In genomic region chr1:161183677-161184076, GRCm38 (mm10) we compare ENCODE assay signal across 19 mouse cellular contexts. TPM values are rescaled to one million over a fixed set of nuclear protein-coding genes. Genes with fewer than 3 reads are reported as not detected.
DNase-seq lines count a peak whose midpoint lies in the region; ATAC-seq and TF ChIP-seq lines count a peak whose summit lies in the region.
"Had no signal": no experiment of that assay in that cellular context is flagged by ENCODE, and none has a peak within 500 bp of the region (broad histone marks: within the 10 kb centered on the region; RNA-seq: fewer than 3 reads in every experiment).

No protein-coding gene starts in this region.

- H3K4me1 ChIP-seq in heart, embryonic 13.5 days, result no peaks in the 10 kb centered on the region
- H3K4me1 ChIP-seq in heart, adult 2 months (ENCODE audit: control insufficient read depth, insufficient read depth, low read length), result no peaks in the 10 kb centered on the region
- no peaks in the 10 kb centered on the region for H3K4me1 ChIP-seq in stomach, embryonic 16.5 days (ENCODE audit: control insufficient read depth, insufficient read depth, low read length)
- no peaks in the 10 kb centered on the region for H3K4me1 ChIP-seq in stomach, postnatal 0 days (replicated peaks; ENCODE audit: control insufficient read depth, insufficient read depth)
- H3K4me1 ChIP-seq in intestine, postnatal 0 days (replicated peaks; ENCODE audit: control insufficient read depth, insufficient read depth, low read length), result no peaks in the 10 kb centered on the region
- H3K4me1 ChIP-seq: lung, embryonic 15.5 days had no signal

- no peaks in the 10 kb centered on the region for H3K27me3 ChIP-seq in heart, embryonic 13.5 days (replicated peaks)
- no peaks in the 10 kb centered on the region for H3K27me3 ChIP-seq in heart, adult 2 months (ENCODE audit: control insufficient read depth, insufficient read depth, low read length)
- no peaks in the 10 kb centered on the region for H3K27me3 ChIP-seq in stomach, embryonic 16.5 days (ENCODE audit: control insufficient read depth, insufficient read depth, low read length)
- H3K27me3 ChIP-seq in stomach, postnatal 0 days (ENCODE audit: control insufficient read depth, insufficient read depth, low read length), result no peaks in the 10 kb centered on the region
- H3K27me3 ChIP-seq in intestine, postnatal 0 days (replicated peaks; ENCODE audit: control insufficient read depth, insufficient read depth, low read length), result no peaks in the 10 kb centered on the region
- H3K27me3 ChIP-seq: lung, embryonic 15.5 days had no signal

- no peaks in the 10 kb centered on the region for H3K79me2 ChIP-seq in heart, adult 2 months (replicated peaks; ENCODE audit: control insufficient read depth, insufficient read depth, low read length)

- no peak overlapping the region for H3K9ac ChIP-seq in heart, embryonic 13.5 days
- no peak overlapping the region for H3K9ac ChIP-seq in heart, adult 2 months (ENCODE audit: low read depth, low read length)
- H3K9ac ChIP-seq in stomach, embryonic 16.5 days (ENCODE audit: low read length), result no peak overlapping the region
- no peak overlapping the region for H3K9ac ChIP-seq in stomach, postnatal 0 days (ENCODE audit: low read length)
- H3K9ac ChIP-seq in intestine, postnatal 0 days (ENCODE audit: low read depth, low read length), result no peak overlapping the region
- H3K9ac ChIP-seq: forebrain, postnatal 0 days; lung, embryonic 15.5 days had no signal

- peaks cover 6% of the 10 kb centered on the region; the same call in 1 of the 2 replicates for H3K9me3 ChIP-seq in heart, embryonic 13.5 days
- H3K9me3 ChIP-seq in stomach, embryonic 16.5 days (replicated peaks; ENCODE audit: control insufficient read depth, low read length), result 0 out of 2 replicates have a peak, but pooled peaks cover 5% of the 10 kb centered on the region
- no peaks in the 10 kb centered on the region for H3K9me3 ChIP-seq in stomach, postnatal 0 days (ENCODE audit: control insufficient read depth, low read length)
- no peaks in the 10 kb centered on the region for H3K9me3 ChIP-seq in intestine, postnatal 0 days (ENCODE audit: control insufficient read depth)
- H3K9me3 ChIP-seq: lung, embryonic 15.5 days had no signal

- 53% methylated on average over 9 of the region's 9 CpGs for WGBS in heart, embryonic 13.5 days
- WGBS in heart, adult 2 months, result 57% methylated on average over 9 of the region's 9 CpGs
- WGBS in stomach, embryonic 16.5 days, result 57% methylated on average over 9 of the region's 9 CpGs
- WGBS in stomach, postnatal 0 days, result 56% methylated on average over 9 of the region's 9 CpGs
- 53% methylated on average over 9 of the region's 9 CpGs for WGBS in intestine, postnatal 0 days

- H3K27ac ChIP-seq in heart, embryonic 13.5 days (replicated peaks), result no peak overlapping the region
- no peak overlapping the region for H3K27ac ChIP-seq in heart, adult 2 months
- H3K27ac ChIP-seq in stomach, embryonic 16.5 days (ENCODE audit: low read length), result no peak overlapping the region
- H3K27ac ChIP-seq in stomach, postnatal 0 days (replicated peaks), result no peak overlapping the region
- H3K27ac ChIP-seq in intestine, postnatal 0 days (ENCODE audit: low read depth, low read length), result no peak overlapping the region
- H3K27ac ChIP-seq: lung, embryonic 15.5 days had no signal

- peak overlapping the region; percentile 44 for H3K4me2 ChIP-seq in heart, embryonic 13.5 days
- peak overlapping the region; percentile 19; the same call in 1 of the 2 replicates for H3K4me2 ChIP-seq in stomach, embryonic 16.5 days (ENCODE audit: low read depth, low read length)
- H3K4me2 ChIP-seq in stomach, postnatal 0 days (replicated peaks; ENCODE audit: low read depth), result no peak overlapping the region
- H3K4me2 ChIP-seq in intestine, postnatal 0 days (replicated peaks; ENCODE audit: low read depth), result peak overlapping the region; percentile 32
- H3K4me2 ChIP-seq: lung, embryonic 15.5 days; midbrain, embryonic 11.5 days had no signal

- no peak for TF ChIP-seq EP300 in heart, adult 2 months (IDR thresholded peaks at IDR 0.05; ENCODE audit: insufficient read depth, low read depth, low read length)
- no peak for TF ChIP-seq EP300 in stomach, postnatal 0 days (optimal IDR thresholded peaks at IDR 0.05)

- intact Hi-C loops in heart, adult 2 months (cut with DNase I), result no loop called here

- H3K36me3 ChIP-seq in heart, embryonic 13.5 days, result no peaks in the 10 kb centered on the region
- no peaks in the 10 kb centered on the region for H3K36me3 ChIP-seq in heart, adult 2 months (ENCODE audit: control insufficient read depth, insufficient read depth, low read length)
- no peaks in the 10 kb centered on the region for H3K36me3 ChIP-seq in stomach, embryonic 16.5 days (ENCODE audit: control insufficient read depth, insufficient read depth, low read length)
- no peaks in the 10 kb centered on the region for H3K36me3 ChIP-seq in stomach, postnatal 0 days (ENCODE audit: control insufficient read depth, insufficient read depth, low read length)
- no peaks in the 10 kb centered on the region for H3K36me3 ChIP-seq in intestine, postnatal 0 days (ENCODE audit: control insufficient read depth, insufficient read depth)
- H3K36me3 ChIP-seq: lung, embryonic 15.5 days had no signal

- no peak for ATAC-seq in heart, embryonic 13.5 days (ENCODE audit: extremely low read depth, insufficient number of reproducible peaks, low FRiP score, low TSS enrichment)
- no peak for ATAC-seq in stomach, embryonic 16.5 days (ENCODE audit: insufficient read depth, low FRiP score)
- ATAC-seq in stomach, postnatal 0 days (ENCODE audit: low FRiP score, low TSS enrichment), result no peak
- peak; percentile 25; the same call in 1 of the 2 replicates for ATAC-seq in intestine, postnatal 0 days
- ATAC-seq: forebrain, postnatal 0 days had no signal

- no peak for TF ChIP-seq POLR2A in heart, adult 2 months (IDR thresholded peaks at IDR 0.05; ENCODE audit: insufficient read depth, low read depth, low read length)

- no peak for TF ChIP-seq CTCF in heart, adult 2 months (IDR thresholded peaks at IDR 0.05)
- no peak for TF ChIP-seq CTCF in stomach, postnatal 0 days (IDR thresholded peaks at IDR 0.05; ENCODE audit: low read depth)
- no peak for TF ChIP-seq CTCF in intestine, postnatal 0 days (IDR thresholded peaks at IDR 0.05; ENCODE audit: low read depth)

- no peak for DNase-seq in heart, adult 2 months
- no peak for DNase-seq in stomach, postnatal 0 days (ENCODE audit: low spot score)
- no peak for DNase-seq in layer of hippocampus, adult 11-12 months (ENCODE audit: low spot score)
- no peak for DNase-seq in frontal cortex, adult 2 months (ENCODE audit: extremely low spot score in 1 of 2, low spot score in 1 of 2)
- DNase-seq in ovary, postnatal 36 days (ENCODE audit: low spot score), result no peak
- DNase-seq: adrenal gland, postnatal 25 days; B cell, adult 2 months; cerebellum, postnatal 10 days; forebrain, postnatal 0 days; gastrocnemius, postnatal 36 days; spleen, adult 18-20 months had no signal

- H3K4me3 ChIP-seq in heart, embryonic 13.5 days, result no peak overlapping the region
- H3K4me3 ChIP-seq in heart, adult 2 months, result no peak overlapping the region
- H3K4me3 ChIP-seq in stomach, embryonic 16.5 days (replicated peaks; ENCODE audit: low read length), result no peak overlapping the region
- no peak overlapping the region for H3K4me3 ChIP-seq in stomach, postnatal 0 days (ENCODE audit: low read depth, low read length)
- H3K4me3 ChIP-seq in intestine, postnatal 0 days (ENCODE audit: low read depth, low read length), result no peak overlapping the region
- H3K4me3 ChIP-seq: lung, embryonic 15.5 days had no signal

RNA-seq across cellular contexts. Expression of gene Tex50, which starts 24.6 kb away (rescaled TPM):
- polyA plus RNA-seq in heart, embryonic 13.5 days (2015; fragmentation: Nextera tagmentation; extraction: Ambion mirVana), result 0.20 TPM in 1 of 2 replicates, not detected in the other
- total RNA-seq in heart, adult 2 months (2021), result not detected
- not detected in 2 replicates for polyA plus RNA-seq in heart, adult 2 months (2012; rRNA removed)
- polyA plus RNA-seq in stomach, embryonic 16.5 days (2015; fragmentation: Nextera tagmentation; extraction: Ambion mirVana), result not detected in 2 replicates
- not detected in 2 replicates for polyA plus RNA-seq in stomach, postnatal 0 days (2015; fragmentation: Nextera tagmentation; extraction: Ambion mirVana)
- not detected in 2 replicates for polyA plus RNA-seq in intestine, postnatal 0 days (2015; fragmentation: Nextera tagmentation; extraction: Ambion mirVana)
- not detected in 2 replicates for polyA plus RNA-seq in frontal cortex, adult 2 months (2012; rRNA removed)
- total RNA-seq: adrenal gland, postnatal 25 days; ES-E14; forebrain, postnatal 0 days; gastrocnemius, postnatal 36 days; heart, postnatal 25 days; liver, adult 2 months had no signal
- polyA plus RNA-seq: liver, adult 2 months; lung, embryonic 15.5 days; midbrain, embryonic 11.5 days had no signal

RNA-seq across cellular contexts. Expression of gene Ankrd45, which starts 41.2 kb away (rescaled TPM):
- polyA plus RNA-seq in heart, embryonic 13.5 days (2015; fragmentation: Nextera tagmentation; extraction: Ambion mirVana), result 3.3 and 3.9 TPM in 2 replicates
- total RNA-seq in heart, adult 2 months (2021), result 1 to 10 TPM; 2.1 to 2.7 TPM
- 0.70 and 1.4 TPM in 2 replicates for polyA plus RNA-seq in heart, adult 2 months (2012; rRNA removed)
- 1.1 and 1.6 TPM in 2 replicates for polyA plus RNA-seq in stomach, embryonic 16.5 days (2015; fragmentation: Nextera tagmentation; extraction: Ambion mirVana)
- 0.21 and 0.24 TPM in 2 replicates for polyA plus RNA-seq in stomach, postnatal 0 days (2015; fragmentation: Nextera tagmentation; extraction: Ambion mirVana)
- polyA plus RNA-seq in intestine, postnatal 0 days (2015; fragmentation: Nextera tagmentation; extraction: Ambion mirVana), result 0.17 and 0.25 TPM in 2 replicates
- polyA plus RNA-seq in frontal cortex, adult 2 months (2012; rRNA removed), result 54.9 and 55.8 TPM in 2 replicates
- total RNA-seq: gastrocnemius, postnatal 36 days; liver, adult 2 months had no signal
- polyA plus RNA-seq: liver, adult 2 months had no signal

RNA-seq across cellular contexts. Expression of gene Klhl20, which starts 52.4 kb away (rescaled TPM):
- polyA plus RNA-seq in heart, embryonic 13.5 days (2015; fragmentation: Nextera tagmentation; extraction: Ambion mirVana), result 10.4 and 11.5 TPM in 2 replicates
- 10 to 100 TPM in 1 of 2 experiments, 1 to 10 TPM in 1; 10.0 to 10.6 TPM for total RNA-seq in heart, adult 2 months (2021)
- polyA plus RNA-seq in heart, adult 2 months (2012; rRNA removed), result 7.3 and 9.8 TPM in 2 replicates
- polyA plus RNA-seq in stomach, embryonic 16.5 days (2015; fragmentation: Nextera tagmentation; extraction: Ambion mirVana), result 13.7 and 15.6 TPM in 2 replicates
- polyA plus RNA-seq in stomach, postnatal 0 days (2015; fragmentation: Nextera tagmentation; extraction: Ambion mirVana), result 5.5 and 6.1 TPM in 2 replicates
- 5.2 and 5.6 TPM in 2 replicates for polyA plus RNA-seq in intestine, postnatal 0 days (2015; fragmentation: Nextera tagmentation; extraction: Ambion mirVana)
- 15.1 TPM in 2 replicates for polyA plus RNA-seq in frontal cortex, adult 2 months (2012; rRNA removed)

Comparison
In these comparisons a context has a peak if more than half of its experiments do, and no peak if none do; other contexts are left out.
1. RNA of gene Ankrd45, which starts 41.2 kb away (polyA plus RNA-seq): 54.9 to 55.8 TPM in frontal cortex, adult 2 months; 3.3 to 3.9 TPM in heart, embryonic 13.5 days, 1.1 to 1.6 TPM in stomach, embryonic 16.5 days, 0.70 to 1.4 TPM in heart, adult 2 months, 0.21 to 0.24 TPM in stomach, postnatal 0 days and 0.17 to 0.25 TPM in intestine, postnatal 0 days; every median in the first group is over 10 times any median in the second.